Mouse (Mus musculus) heart, embryonic 11.5 days (tissue): ENCODE results near the gene Scfd1. TPM values are rescaled to one million over a fixed set of nuclear protein-coding genes. Genes with fewer than 3 reads are reported as not detected.

Source experiments
- ATAC-seq: fragments of 200-750 bp; cut with Nextera tagmentation; replicated peaks from 2 replicates; pipeline ENCODE4 v1.8.0; 2017; ENCODE audit warnings: moderate library complexity; ENCODE audit not compliant: insufficient number of reproducible peaks, low FRiP score, low TSS enrichment
- H3K27ac ChIP-seq: fragments of 300-500 bp; sonication (generic); 2 replicates; pipeline ENCODE4 v1.5.1; 2014; ENCODE audit warnings: mild to moderate bottlenecking, low read depth, low read length
- H3K27me3 ChIP-seq: fragments of 300-500 bp; sonication (generic); 2 replicates; pipeline ENCODE4 v1.6.1; 2014; ENCODE audit warnings: mild to moderate bottlenecking, low read length, mixed read lengths; ENCODE audit not compliant: control insufficient read depth, insufficient read depth
- H3K36me3 ChIP-seq: fragments of 300-500 bp; sonication (generic); 2 replicates; pipeline ENCODE4 v1.6.1; 2014; ENCODE audit warnings: mild to moderate bottlenecking, low read length, moderate library complexity, mixed read lengths; ENCODE audit not compliant: control insufficient read depth, insufficient read depth
- H3K4me1 ChIP-seq: fragments of 300-500 bp; sonication (generic); 2 replicates; pipeline ENCODE4 v1.6.1; 2014; ENCODE audit warnings: low read length; ENCODE audit not compliant: control insufficient read depth, insufficient read depth
- H3K4me2 ChIP-seq: fragments of 300-500 bp; sonication (generic); 2 replicates; pipeline ENCODE4 v1.6.1; 2014; ENCODE audit warnings: mild to moderate bottlenecking, moderate library complexity
- H3K4me3 ChIP-seq: fragments of 300-500 bp; sonication (generic); 2 replicates; pipeline ENCODE4 v1.5.1; 2014; ENCODE audit warnings: low read depth, low read length
- H3K9ac ChIP-seq: fragments of 300-500 bp; sonication (generic); 2 replicates; pipeline ENCODE4 v1.6.1; 2014; ENCODE audit warnings: mild to moderate bottlenecking, low read depth, low read length, moderate library complexity
- H3K9me3 ChIP-seq: fragments of 300-500 bp; sonication (generic); replicated peaks from 2 replicates; pipeline ENCODE4 v1.6.1; 2016; ENCODE audit warnings: low read length; ENCODE audit not compliant: control insufficient read depth
- WGBS: fragments of 180-500 bp; shearing (Covaris S2); extraction: QIAGEN DNeasy Blood & Tissue Kit; methylation state at CpG from one replicate; pipeline ENCODE4 v1.1.7; 2014; ENCODE audit not compliant: insufficient replicate concordance; 5-methylcytosine and 5-hydroxymethylcytosine counted together
- polyA plus RNA-seq: library from polyadenylated mRNA; unstranded; fragments of >200 nt; fragmentation: Nextera tagmentation; extraction: Ambion mirVana; gene quantifications from 2 replicates; pipeline ENCODE4 v1.2.1, GENCODE M21; 2014

The Scfd1 gene
- polyA plus RNA-seq, 1 experiment from 2014 or later = 75.1 TPM

- 77% methylated on average over 4 of the region's 4 CpGs for WGBS
- no peak overlapping the region for H3K4me2 ChIP-seq
- H3K9me3 ChIP-seq = no peaks in the 10 kb centered on the region
- ATAC-seq = no peak
- no peaks in the 10 kb centered on the region for H3K4me1 ChIP-seq
- H3K36me3 ChIP-seq = no peaks in the 10 kb centered on the region
- no peak overlapping the region for H3K4me3 ChIP-seq
- no peak overlapping the region for H3K27ac ChIP-seq
- H3K27me3 ChIP-seq = no peaks in the 10 kb centered on the region
- H3K9ac ChIP-seq = no peak overlapping the region
Observed at GRCm38 (mm10) chr12:51470881-51471280, 93.6 kb downstream of the Scfd1 start.

GRCm38 (mm10) chr12:51481246-51481645, 103.9 kb downstream of the Scfd1 start:
- no peaks in the 10 kb centered on the region for H3K9me3 ChIP-seq

GRCm38 (mm10) chr12:51492040-51492439, 114.7 kb downstream of the Scfd1 start:
- WGBS = 75% methylated on average over 7 of the region's 7 CpGs
- no peak for ATAC-seq

More at GRCm38 (mm10) chr12:51481246-51481645, 103.9 kb downstream of the Scfd1 start:
- ATAC-seq = no peak
- Histone ChIP-seq H3K4me1 (no peaks in the 10 kb centered on the region), H3K27me3 (no peaks in the 10 kb centered on the region), H3K4me3 (no peak overlapping the region), H3K9ac (no peak overlapping the region), H3K36me3 (no peaks in the 10 kb centered on the region), H3K4me2 (no peak overlapping the region), H3K27ac (no peak overlapping the region)
- WGBS = 91% methylated on average over 2 of the region's 2 CpGs

DNA sequence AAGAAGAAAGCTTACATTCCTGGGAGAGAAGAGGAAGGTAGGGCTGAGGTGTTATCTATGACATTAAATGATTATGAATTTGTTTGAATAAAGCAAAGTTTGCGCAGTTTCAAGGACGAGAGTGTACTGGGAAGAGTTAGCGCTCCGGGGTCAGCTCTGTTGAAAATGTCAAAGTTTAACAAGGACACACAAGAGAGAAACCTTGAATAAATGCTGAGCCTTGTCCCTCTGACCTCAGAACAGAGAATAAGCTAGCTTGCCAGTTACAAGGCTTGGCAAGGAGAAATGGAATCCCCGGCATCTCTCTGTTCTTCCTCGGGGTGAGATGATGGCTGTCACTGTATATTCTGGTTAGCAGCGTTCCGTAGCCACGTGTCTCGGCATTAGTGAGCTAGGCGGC, 116.2 kb downstream of the Scfd1 start:
- no peaks in the 10 kb centered on the region for H3K4me1 ChIP-seq
- no peaks in the 10 kb centered on the region for H3K9me3 ChIP-seq
- no peak overlapping the region for H3K27ac ChIP-seq
- no peak for ATAC-seq
- no peak overlapping the region for H3K4me3 ChIP-seq
- H3K4me2 ChIP-seq = no peak overlapping the region
- 82% methylated on average over 11 of the region's 11 CpGs for WGBS
- no peak overlapping the region for H3K9ac ChIP-seq
- no peaks in the 10 kb centered on the region for H3K36me3 ChIP-seq
- H3K27me3 ChIP-seq = no peaks in the 10 kb centered on the region

More at GRCm38 (mm10) chr12:51492040-51492439, 114.7 kb downstream of the Scfd1 start:
- H3K27me3 ChIP-seq = no peaks in the 10 kb centered on the region
- no peak overlapping the region for H3K27ac ChIP-seq
- no peak overlapping the region for H3K9ac ChIP-seq
- H3K4me1 ChIP-seq = no peaks in the 10 kb centered on the region
- H3K9me3 ChIP-seq = no peaks in the 10 kb centered on the region
- H3K4me2 ChIP-seq = no peak overlapping the region
- no peaks in the 10 kb centered on the region for H3K36me3 ChIP-seq
- H3K4me3 ChIP-seq = no peak overlapping the region

- 91% methylated on average over 20 of the region's 20 CpGs for WGBS
- no peaks in the 10 kb centered on the region for H3K4me1 ChIP-seq
- H3K9ac ChIP-seq = no peak overlapping the region
- no peaks in the 10 kb centered on the region for H3K27me3 ChIP-seq
- H3K27ac ChIP-seq = no peak overlapping the region
- H3K9me3 ChIP-seq = no peaks in the 10 kb centered on the region
- ATAC-seq = no peak
- H3K4me3 ChIP-seq = no peak overlapping the region
- H3K36me3 ChIP-seq = no peaks in the 10 kb centered on the region
- H3K4me2 ChIP-seq = no peak overlapping the region
Observed at GRCm38 (mm10) chr12:51494641-51495040, 117.3 kb downstream of the Scfd1 start.

Other genes with a start within 250 kb of the Scfd1 start
- 21.8 and 22.9 TPM in 2 replicates for gene G2e3, start 29.4 kb upstream of the Scfd1 start, polyA plus RNA-seq
- 1.5 and 1.7 TPM in 2 replicates for gene Coch, start 215.8 kb downstream of the Scfd1 start, polyA plus RNA-seq